Mouse (Mus musculus) heart, adult 8-10 months (tissue): ENCODE results near the gene Sorl1. TPM values are rescaled to one million over a fixed set of nuclear protein-coding genes. Genes with fewer than 3 reads are reported as not detected.

ENCODE experiments used
- DNase-seq: peaks from one replicate; pipeline ENCODE4 v3.0.0; 2022; ENCODE audit warnings: low spot score
- total RNA-seq, 4 experiments: library from RNA; stranded (reverse); gene quantifications; 2 replicates each; pipeline ENCODE4 v1.2.4; 2022

The Sorl1 gene
- total RNA-seq, 4 experiments from 2014 or later = 15.1 to 20.9 (median 18.2) TPM

DNA sequence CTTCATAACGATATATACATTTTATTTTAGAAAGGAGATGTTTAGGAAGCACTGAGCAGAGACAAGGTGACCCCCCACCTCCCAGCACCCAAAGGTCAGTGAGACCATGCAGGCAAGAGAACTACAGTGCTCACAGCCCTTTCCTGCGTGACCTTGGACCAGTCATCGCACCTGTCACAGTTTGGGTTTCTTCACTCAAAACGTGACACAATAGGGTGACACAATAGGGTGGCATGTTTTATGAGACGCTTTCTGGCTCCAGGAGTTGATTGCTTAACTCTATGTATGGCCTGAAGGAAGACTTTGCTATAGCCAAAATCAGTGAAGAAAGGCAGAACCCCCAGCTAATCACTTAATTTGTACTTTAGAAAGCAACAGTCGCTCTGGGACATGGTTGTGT is 1.7 kb downstream of the Sorl1 start:
- no peak for DNase-seq

- DNase-seq = no peak
Observed at GRCm38 (mm10) chr9:42121631-42122354, 2.3 kb downstream of the Sorl1 start.

GRCm38 (mm10) chr9:42116418-42117056 is 7.6 kb downstream of the Sorl1 start:
- no peak for DNase-seq

DNA sequence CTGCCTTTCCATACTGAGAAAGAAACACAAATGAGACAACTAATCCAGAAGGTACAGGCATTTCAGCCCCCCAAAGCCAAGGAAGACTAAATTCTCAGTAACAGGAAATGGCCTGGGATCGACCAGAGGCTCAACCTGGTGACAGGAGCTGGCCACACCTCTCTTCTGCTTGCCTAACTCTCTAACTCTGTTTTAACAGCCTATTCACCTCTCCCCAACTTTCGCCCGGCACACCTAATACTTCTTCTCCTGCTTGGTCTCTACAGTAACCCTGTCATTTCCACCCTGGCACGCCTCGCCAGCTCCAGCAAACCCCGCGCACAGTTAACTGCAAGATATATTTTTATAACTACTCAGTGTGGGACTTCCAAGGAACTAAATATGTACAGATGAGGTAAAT is 9.0 kb downstream of the Sorl1 start:
- DNase-seq = no peak

DNA sequence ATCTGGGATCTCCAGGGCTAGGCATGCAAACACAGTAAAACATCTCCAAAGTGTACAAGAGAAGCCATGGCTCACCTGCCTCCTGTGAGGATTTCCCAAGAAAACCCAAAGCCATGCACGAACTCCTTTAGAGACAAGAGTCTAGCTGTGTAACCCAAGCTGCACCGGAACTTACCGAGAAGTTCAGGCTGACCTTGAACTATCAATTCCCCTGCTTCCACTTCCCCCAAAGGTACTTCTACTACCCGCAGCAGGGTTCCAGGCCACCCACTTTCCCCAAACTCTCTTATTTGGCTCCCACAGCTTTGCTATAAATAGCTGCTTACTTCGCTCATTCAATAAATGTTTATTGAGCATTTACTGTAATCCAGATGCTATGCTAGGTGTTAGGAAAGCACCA is 10.8 kb downstream of the Sorl1 start:
- no peak for DNase-seq

- no peak for DNase-seq
Observed at GRCm38 (mm10) chr9:42112691-42113090, 11.4 kb downstream of the Sorl1 start.

GRCm38 (mm10) chr9:42111256-42111655 is 12.8 kb downstream of the Sorl1 start:
- DNase-seq = no peak

DNA sequence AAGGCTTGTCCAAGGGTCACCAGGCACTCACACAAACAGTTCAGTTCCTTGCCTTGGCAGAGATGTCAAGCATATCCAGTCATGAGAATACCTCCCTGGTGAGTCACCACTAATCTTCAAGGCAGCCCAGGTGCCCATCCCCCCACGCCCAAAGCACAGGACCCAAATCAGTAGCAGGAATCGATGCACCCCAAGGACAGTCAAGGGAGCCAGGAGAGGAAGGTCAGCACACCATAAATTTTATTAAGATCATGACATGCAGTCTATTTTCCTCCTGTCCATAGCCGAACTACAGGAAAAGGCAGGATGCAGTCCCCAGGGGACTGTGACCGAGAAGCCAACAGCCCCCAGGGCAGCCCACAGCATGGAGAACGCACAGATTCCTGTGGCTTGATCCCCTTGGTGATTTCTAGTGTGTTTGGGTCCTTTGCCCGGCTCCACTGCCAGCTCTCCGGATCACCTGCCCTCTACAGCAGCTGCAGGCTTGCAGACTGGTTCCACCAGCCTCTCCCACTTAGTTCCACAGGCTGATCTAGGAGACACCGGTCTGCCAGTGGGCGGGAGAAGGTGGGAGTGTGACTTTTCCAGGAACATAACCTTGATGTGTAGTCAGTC is 14.2 kb downstream of the Sorl1 start:
- no peak for DNase-seq

DNA sequence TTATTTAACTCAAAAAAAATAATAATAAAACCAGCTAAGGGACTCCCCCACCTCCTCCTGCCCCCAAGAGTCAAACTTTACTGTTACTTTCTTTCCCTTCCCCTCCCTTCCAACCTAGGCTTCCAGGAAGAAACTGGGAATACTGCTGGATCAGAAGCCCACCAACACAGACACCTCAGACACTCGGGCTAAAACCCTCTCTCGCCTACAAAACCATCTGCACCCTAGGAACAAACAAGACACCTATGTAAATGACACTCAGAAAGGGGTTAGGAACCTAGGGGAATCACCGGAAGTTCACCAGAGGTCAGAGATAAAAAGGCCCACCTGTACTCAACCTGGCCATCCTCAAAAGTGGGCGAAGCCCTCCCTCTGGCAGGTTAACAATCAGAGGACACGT is 15.0 kb downstream of the Sorl1 start:
- DNase-seq = no peak

GRCm38 (mm10) chr9:42108369-42108951 is 15.6 kb downstream of the Sorl1 start:
- DNase-seq = no peak

DNA sequence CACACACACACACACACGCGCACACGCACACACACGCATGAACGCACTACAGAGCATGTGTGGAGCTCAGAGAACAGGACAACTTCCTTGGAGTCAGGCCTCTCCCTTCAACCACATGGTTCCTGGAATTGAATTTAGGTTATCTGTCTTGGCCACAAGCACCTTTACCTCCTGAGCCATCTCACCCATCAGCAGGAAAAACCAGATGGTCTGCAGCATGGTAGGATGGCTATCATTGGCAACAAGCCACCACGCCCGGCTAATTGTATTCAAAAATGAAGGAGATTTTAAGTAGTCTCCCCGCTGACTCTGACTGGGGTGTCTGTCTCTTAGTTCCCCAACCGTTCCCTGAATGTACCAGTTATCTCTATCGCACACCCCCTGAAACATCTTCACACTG is 17.0 kb downstream of the Sorl1 start:
- no peak for DNase-seq

GRCm38 (mm10) chr9:42106305-42106704 is 17.8 kb downstream of the Sorl1 start:
- DNase-seq = no peak

DNA sequence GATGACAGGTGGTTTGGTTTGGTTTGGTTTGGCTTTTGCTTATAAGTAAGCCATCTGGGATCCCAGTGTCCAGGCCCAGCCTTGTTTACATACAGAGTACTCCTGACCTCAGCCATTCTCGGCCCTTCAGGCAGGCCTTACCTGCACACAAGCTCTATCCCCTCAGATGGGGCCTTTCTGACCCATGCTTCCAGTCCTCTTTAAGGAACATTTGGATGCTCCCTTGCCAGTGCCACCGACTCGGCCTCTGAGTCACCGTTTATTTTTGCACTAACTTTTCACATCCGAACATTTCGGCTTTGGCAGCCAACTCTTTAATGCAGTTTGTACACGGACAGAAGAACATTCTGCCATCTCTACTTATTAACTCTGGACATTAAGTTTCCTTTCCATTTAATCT is 20.6 kb downstream of the Sorl1 start:
- peak; percentile 33 for DNase-seq

DNA sequence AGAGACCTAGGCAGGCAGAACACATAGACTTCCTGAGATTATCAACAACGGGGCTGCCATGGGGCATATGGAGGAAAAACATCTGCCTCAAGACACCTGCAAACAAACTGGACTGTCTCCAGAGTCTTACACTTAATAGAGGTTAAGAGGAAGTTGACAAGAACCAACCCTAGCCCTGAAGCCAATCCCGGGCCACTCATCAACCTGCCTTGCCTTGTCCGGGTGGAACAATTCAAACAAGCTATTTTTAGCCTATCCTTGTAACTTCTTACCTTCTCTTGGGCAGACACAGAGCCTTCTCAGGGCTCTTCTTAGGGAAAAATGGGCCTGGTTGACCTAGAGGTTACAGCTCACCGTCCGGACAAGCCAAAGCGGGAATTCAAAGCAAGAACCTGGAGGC is 22.1 kb downstream of the Sorl1 start:
- DNase-seq = no peak

GRCm38 (mm10) chr9:42101266-42101665 is 22.8 kb downstream of the Sorl1 start:
- no peak for DNase-seq

- DNase-seq = no peak
Observed at GRCm38 (mm10) chr9:42100618-42101210, 23.4 kb downstream of the Sorl1 start.

- DNase-seq = no peak
Observed at GRCm38 (mm10) chr9:42098474-42099121, 25.5 kb downstream of the Sorl1 start.

DNA sequence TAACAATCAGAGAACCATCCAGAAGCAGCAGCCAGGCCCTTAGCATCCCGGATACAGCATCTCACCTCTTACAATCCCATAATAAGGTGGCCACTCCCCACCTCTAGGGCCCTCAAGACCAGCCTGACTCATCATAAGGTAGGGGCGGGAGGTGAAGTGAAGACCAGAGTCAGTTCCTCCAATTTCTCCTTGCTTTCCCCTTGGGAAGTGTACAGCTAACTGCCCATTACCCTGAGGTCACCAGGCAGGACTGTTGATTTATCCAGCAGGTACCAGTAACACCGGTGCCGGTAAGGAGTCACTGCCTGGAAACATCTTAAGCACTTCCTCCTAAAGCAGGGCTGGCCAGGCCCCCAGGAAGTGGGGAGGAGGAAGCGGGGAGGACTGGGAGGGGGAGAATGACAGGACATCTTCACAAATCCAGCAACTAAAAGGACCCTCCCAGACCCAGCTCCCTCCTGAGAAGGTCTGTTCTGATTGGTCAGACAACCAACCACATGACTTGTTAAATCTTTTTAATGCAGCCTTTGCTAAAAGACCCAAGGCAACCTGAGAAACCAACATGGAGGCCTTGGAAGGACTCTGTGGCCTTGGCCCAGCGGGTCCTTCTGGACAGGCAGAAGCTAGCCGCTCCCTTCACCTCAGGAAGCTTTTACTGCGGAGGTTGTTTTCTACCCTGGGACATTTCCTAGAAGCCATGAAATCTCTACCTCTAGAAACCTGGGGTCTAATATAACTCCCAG is 26.2 kb downstream of the Sorl1 start:
- no peak for DNase-seq

- DNase-seq = no peak
Observed at GRCm38 (mm10) chr9:42097006-42097730, 26.9 kb downstream of the Sorl1 start.

- peak; percentile 26 for DNase-seq
Observed at GRCm38 (mm10) chr9:42094752-42095151, 29.3 kb downstream of the Sorl1 start.
